Mouse (Mus musculus) cerebellum, postnatal 4 days (tissue): ENCODE results near the gene Ppm1d.

Experiments
- DNase-seq, 2 experiments: peaks; one replicate each; pipeline ENCODE4 v3.0.0; 2022; ENCODE audit warnings: low spot score in 2 of 2, mixed read lengths in 1 of 2

Ppm1d gene

GRCm38 (mm10) chr11:85310713-85311574, at the start of gene Ppm1d:
Ppm1d (plus strand) TSS chr11:85311244.
- peak; percentile 97 to 99 for DNase-seq

- no peak for DNase-seq
Measured at GRCm38 (mm10) chr11:85264635-85265034, 46.4 kb upstream of the Ppm1d start.

GRCm38 (mm10) chr11:85267393-85267792, 43.7 kb upstream of the Ppm1d start:
- no peak for DNase-seq

- peak in 1 of 2 experiments; percentile 19 for DNase-seq
Measured at GRCm38 (mm10) chr11:85270631-85271030, 40.4 kb upstream of the Ppm1d start.

- no peak for DNase-seq
Measured at GRCm38 (mm10) chr11:85273299-85273698, 37.7 kb upstream of the Ppm1d start.

- no peak for DNase-seq
Measured at GRCm38 (mm10) chr11:85275151-85275550, 35.9 kb upstream of the Ppm1d start.

- DNase-seq = no peak
Measured at GRCm38 (mm10) chr11:85277609-85278008, 33.4 kb upstream of the Ppm1d start.

- DNase-seq = no peak
Measured at GRCm38 (mm10) chr11:85278175-85278574, 32.9 kb upstream of the Ppm1d start.

GRCm38 (mm10) chr11:85281219-85281878, 29.7 kb upstream of the Ppm1d start:
- DNase-seq = no peak

GRCm38 (mm10) chr11:85297953-85298352, 13.1 kb upstream of the Ppm1d start:
- DNase-seq = no peak

- DNase-seq = no peak
Measured at GRCm38 (mm10) chr11:85299880-85300279, 11.2 kb upstream of the Ppm1d start.

- no peak for DNase-seq
Measured at GRCm38 (mm10) chr11:85301161-85301560, 9.9 kb upstream of the Ppm1d start.

GRCm38 (mm10) chr11:85301836-85302235, 9.2 kb upstream of the Ppm1d start:
- no peak for DNase-seq

- no peak for DNase-seq
Measured at GRCm38 (mm10) chr11:85306577-85307260, 4.3 kb upstream of the Ppm1d start.

- no peak for DNase-seq
Measured at GRCm38 (mm10) chr11:85308799-85309198, 2.2 kb upstream of the Ppm1d start.

GRCm38 (mm10) chr11:85310407-85310712, 684 bp upstream of the Ppm1d start:
- DNase-seq = no peak

- DNase-seq = peak; percentile 24 to 31
Measured at GRCm38 (mm10) chr11:85311645-85312490, 824 bp downstream of the Ppm1d start.

- peak in 1 of 2 experiments; percentile 60 for DNase-seq
Measured at GRCm38 (mm10) chr11:85312818-85313217, 1.8 kb downstream of the Ppm1d start.

GRCm38 (mm10) chr11:85313361-85313760, 2.3 kb downstream of the Ppm1d start:
- no peak for DNase-seq

GRCm38 (mm10) chr11:85323567-85324330, 12.7 kb downstream of the Ppm1d start:
- DNase-seq = no peak

- DNase-seq = no peak
Measured at GRCm38 (mm10) chr11:85328717-85329116, 17.7 kb downstream of the Ppm1d start.
